Mouse (Mus musculus) megakaryocyte, embryonic 14.5 days (primary cell): Measurements from ENCODE around the gene Slc9a2. TPM values are rescaled to one million over a fixed set of nuclear protein-coding genes. Genes with fewer than 3 reads are reported as not detected.
"Not testable (repeated sequence)": the region's sequence is repeated elsewhere in the genome, so short reads cannot be mapped to it uniquely, and the experiment has no call there.

Experiments used
- H3K27me3 ChIP-seq: replicated peaks from 2 replicates; pipeline ENCODE3; 2012; ENCODE audit warnings: inconsistent platforms
- H3K36me3 ChIP-seq: replicated peaks from 2 replicates; pipeline ENCODE3; 2012; ENCODE audit warnings: low read length, inconsistent platforms, mixed read lengths
- H3K4me1 ChIP-seq: 2 replicates; pipeline ENCODE4 v1.6.1; 2012; ENCODE audit warnings: inconsistent platforms
- H3K4me3 ChIP-seq: replicated peaks from 2 replicates; pipeline ENCODE3; 2012; ENCODE audit warnings: moderate library complexity, mild to moderate bottlenecking, inconsistent platforms
- H3K9me3 ChIP-seq: 2 replicates; pipeline ENCODE4 v1.6.1; 2012; ENCODE audit warnings: inconsistent platforms
- FLI1 ChIP-seq: IDR thresholded peaks from 2 replicates; pipeline ENCODE4 v1.6.1; 2012; ENCODE audit warnings: low read length, inconsistent platforms, mixed read lengths
- GATA1 ChIP-seq: IDR thresholded peaks from 3 replicates; pipeline ENCODE4 v1.6.1; 2012; ENCODE audit warnings: mixed read lengths, low read length, inconsistent platforms, borderline replicate concordance
- polyA plus RNA-seq: library from polyadenylated mRNA; stranded (reverse); fragments of >175 nt; gene quantifications from 2 replicates; pipeline ENCODE4 v1.2.3, GENCODE M21; 2012; ENCODE audit warnings: low replicate concordance; ENCODE audit not compliant: insufficient read depth

The Slc9a2 gene
- polyA plus RNA-seq, 1 experiment = not detected

DNA sequence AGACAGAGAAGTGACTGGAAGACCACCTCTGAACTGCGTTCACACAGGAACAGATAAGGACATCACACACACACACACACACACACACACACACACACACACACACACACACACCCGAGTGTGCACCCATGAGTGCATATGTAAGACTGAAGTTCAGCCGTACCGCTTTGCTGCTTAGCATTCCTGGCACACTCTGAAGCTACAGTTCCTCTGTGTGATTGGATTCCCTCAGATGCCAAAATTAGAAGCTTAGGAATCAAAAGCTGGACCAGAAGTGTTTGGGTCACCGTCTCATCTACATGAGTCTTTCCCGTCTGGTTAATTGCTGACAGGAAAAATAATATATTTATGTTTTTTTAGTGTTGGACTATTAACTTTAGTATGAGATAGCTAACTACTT, 19.5 kb upstream of the Slc9a2 start:
- TF ChIP-seq GATA1 (no peak), FLI1 (no peak)

DNA sequence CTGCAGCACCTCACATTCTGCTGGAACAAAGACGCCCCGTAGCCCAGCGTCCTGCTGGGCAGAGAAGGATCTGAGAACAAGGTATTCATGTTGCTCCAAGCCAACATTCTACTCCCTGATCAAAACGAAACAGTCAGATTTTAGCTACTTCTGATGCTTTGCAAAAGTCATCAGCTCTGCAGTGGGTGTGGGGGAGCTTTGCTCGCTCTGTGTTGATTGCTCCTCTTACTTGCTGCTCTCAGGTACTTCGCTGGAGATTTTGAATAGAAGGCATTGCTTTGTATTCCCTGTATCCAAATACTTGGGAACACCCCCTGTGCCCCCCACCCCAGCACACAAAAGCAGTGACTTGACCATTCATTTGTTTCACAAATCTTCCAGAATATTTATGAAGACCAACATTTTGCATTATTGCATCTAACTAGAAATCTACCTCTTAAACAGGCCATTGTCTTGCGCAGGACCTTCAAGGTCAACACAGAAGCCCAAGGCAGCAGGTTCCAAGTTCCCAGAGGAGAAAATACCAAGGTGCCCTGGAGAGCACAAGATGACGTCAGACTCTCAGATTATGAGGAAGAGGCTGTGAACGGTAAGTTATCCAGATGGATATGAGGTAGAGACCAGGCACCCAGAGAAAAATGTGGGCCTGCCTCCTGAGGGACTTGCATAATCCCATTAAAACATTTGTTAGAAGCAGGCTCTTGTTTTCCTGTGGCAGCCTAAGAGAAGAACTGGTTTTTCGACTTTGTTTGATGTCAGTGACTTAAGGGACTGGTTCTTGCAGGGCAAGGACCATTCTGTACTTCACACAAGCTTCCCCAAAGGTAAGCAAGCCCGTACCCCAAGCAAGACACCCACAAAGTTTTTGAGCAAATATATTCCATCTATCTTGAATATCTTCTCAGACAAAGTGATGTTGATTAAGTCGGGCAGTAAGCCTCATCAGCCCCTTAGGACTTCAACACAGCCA, 14.7 kb upstream of the Slc9a2 start:
- TF ChIP-seq GATA1 (no peak), FLI1 (no peak)
- no peaks in the 10 kb centered on the region for H3K4me1 ChIP-seq

More for the DNA sequence above, 19.5 kb upstream of the Slc9a2 start:
- no peaks in the 10 kb centered on the region for H3K4me1 ChIP-seq
- H3K36me3 ChIP-seq = no peaks in the 10 kb centered on the region
- no peak overlapping the region for H3K4me3 ChIP-seq
- no peaks in the 10 kb centered on the region for H3K9me3 ChIP-seq
- H3K27me3 ChIP-seq = peaks cover 12% of the 10 kb centered on the region

DNA sequence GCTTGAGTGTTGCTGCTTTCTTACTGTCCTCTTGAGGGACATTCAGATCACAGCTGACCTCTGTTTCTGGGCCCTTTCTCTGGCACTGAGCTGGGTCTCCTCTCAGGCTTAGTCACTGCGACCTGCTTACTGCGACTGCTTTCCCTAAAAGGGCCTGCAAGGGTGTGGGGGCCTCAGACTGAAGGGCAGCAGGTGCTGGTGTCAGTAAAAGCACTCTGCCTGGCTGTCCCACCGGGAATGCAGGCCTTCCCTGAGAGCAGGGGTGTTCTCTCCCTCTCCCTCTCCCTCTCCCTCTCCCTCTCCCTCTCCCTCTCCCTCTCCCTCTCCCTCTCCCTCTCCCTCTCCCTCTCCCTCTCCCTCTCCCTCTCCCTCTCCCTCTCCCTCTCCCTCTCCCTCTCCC, 12.9 kb upstream of the Slc9a2 start:
- H3K4me1 ChIP-seq, H3K36me3 ChIP-seq, H3K4me3 ChIP-seq: not testable (repeated sequence)
- Histone ChIP-seq H3K9me3 (peaks cover 11% of the 10 kb centered on the region), H3K27me3 (peaks cover 15% of the 10 kb centered on the region)

More for the DNA sequence above, 14.7 kb upstream of the Slc9a2 start:
- peaks cover 7% of the 10 kb centered on the region; the same call in 1 of the 2 replicates for H3K9me3 ChIP-seq
- H3K36me3 ChIP-seq = no peaks in the 10 kb centered on the region
- peaks cover 15% of the 10 kb centered on the region for H3K27me3 ChIP-seq
- no peak overlapping the region for H3K4me3 ChIP-seq

DNA sequence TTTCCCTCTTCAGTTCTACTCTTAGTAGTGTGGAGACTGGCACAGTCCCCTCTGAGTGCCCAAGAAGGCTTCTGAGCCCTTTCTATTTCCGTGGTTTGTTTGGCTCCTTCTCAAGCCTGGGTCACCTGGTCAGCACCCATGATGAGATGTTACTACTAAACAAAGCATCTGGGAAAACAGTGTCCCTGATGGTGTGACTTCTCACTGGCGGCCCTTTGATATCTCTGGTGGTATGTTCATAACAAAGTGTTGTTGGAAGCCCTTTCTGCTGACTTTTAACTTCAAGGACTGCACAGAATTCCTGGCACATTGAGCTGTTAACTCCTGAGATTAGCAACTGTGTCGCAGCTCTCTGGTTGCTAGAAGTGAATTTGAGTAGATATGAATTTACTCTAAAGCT, 10.3 kb upstream of the Slc9a2 start:
- TF ChIP-seq GATA1 (no peak), FLI1 (no peak)
- Histone ChIP-seq H3K4me3 (no peak overlapping the region), H3K9me3 (peaks cover 11% of the 10 kb centered on the region), H3K27me3 (peaks cover 7% of the 10 kb centered on the region), H3K4me1 (no peaks in the 10 kb centered on the region), H3K36me3 (no peaks in the 10 kb centered on the region)

DNA sequence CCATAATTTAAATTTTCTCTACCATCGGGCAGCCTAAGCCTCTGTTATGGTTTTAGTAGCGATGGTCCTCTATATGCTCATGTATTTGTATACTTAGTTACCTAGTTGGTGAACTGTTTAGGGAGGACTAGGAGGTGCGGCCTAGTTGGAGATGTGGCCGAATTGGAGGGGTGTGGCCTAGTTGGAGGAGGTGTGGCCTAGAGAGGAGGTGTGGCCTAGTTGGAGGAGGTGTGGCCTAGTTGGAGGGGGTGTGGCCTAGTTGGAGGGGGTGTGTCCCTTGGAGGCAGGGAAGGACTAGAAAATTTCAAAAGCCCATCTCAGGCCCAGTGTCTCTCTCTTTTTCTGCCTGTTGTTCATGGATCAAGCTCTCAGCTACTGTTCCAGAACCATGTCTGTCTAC, 8.9 kb upstream of the Slc9a2 start:
- Histone ChIP-seq H3K4me3 (no peak overlapping the region), H3K36me3 (no peaks in the 10 kb centered on the region), H3K9me3 (peaks cover 11% of the 10 kb centered on the region), H3K4me1 (no peaks in the 10 kb centered on the region), H3K27me3 (peaks cover 9% of the 10 kb centered on the region)
- TF ChIP-seq FLI1 (no peak), GATA1 (no peak)

DNA sequence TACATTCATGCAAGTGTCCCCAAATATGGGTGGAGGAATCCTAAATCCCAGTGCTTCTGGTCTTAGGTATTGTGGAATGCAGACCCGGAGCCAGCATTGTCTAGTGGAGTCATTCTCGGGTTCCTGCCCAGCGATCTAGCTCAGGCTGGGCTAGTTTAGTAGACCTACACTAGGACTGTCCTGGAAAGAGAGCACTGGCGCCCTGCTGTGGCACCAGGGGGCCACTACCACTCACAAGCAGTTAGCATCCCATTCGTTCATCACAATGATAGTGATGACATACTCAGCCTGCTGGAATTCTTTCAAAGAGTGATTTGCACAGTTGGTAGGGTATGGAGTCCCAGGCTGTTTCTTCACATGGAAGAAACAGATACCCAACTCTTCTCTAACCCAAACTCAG, 3.1 kb upstream of the Slc9a2 start:
- Histone ChIP-seq H3K27me3 (peaks cover 55% of the 10 kb centered on the region), H3K4me1 (peaks cover 23% of the 10 kb centered on the region), H3K36me3 (no peaks in the 10 kb centered on the region), H3K4me3 (no peak overlapping the region), H3K9me3 (0 out of 2 replicates have a peak, but pooled peaks cover 4% of the 10 kb centered on the region)
- TF ChIP-seq FLI1 (no peak), GATA1 (no peak)

DNA sequence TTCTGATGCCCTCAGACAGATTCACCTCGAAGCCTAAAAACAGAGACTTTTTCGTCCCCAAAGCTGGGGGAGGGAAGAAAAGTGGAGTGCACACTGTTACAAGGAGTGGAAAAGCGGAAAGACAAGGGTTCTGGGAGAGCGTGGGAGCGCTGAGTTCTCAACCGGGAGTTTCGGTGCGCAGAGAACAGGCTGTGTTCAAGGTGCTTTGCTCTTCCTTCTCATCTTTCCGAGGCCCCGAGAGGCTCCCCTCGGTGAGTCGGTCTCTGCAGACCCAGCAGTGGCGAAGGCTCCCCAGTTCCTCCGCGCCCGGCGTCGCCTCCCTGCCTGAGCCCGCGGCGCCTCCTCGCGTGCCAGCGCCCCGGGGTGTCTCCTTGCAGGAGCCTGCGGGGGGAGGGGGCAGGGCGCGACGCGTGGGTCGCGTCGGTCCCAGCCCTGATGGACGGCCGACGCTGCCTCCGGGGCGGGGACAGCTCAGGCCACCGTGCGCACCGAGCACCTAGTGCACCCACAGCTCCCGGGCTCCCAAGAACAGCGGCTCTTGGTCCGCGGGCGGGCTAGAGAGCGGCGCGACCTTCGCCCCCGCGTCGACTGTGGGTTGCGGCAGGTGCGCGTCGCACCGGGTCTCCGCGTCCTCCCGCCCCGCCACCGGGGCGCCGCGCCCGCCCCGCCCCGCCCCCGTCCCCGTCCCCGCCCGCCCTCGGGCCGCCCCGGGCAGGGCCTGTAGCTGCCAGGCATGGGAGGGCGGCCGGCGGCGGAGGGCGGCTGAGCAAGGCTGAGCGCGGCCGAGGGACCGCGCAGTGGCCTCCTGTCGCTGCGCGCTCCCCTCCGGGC, 709 bp downstream of the Slc9a2 start:
- Histone ChIP-seq H3K36me3 (no peaks in the 10 kb centered on the region), H3K4me1 (peaks cover 26% of the 10 kb centered on the region), H3K4me3 (peak overlapping the region; percentile 92), H3K27me3 (peaks cover 73% of the 10 kb centered on the region), H3K9me3 (peaks cover 4% of the 10 kb centered on the region; the same call in 1 of the 2 replicates)
- no peak for TF ChIP-seq GATA1

DNA sequence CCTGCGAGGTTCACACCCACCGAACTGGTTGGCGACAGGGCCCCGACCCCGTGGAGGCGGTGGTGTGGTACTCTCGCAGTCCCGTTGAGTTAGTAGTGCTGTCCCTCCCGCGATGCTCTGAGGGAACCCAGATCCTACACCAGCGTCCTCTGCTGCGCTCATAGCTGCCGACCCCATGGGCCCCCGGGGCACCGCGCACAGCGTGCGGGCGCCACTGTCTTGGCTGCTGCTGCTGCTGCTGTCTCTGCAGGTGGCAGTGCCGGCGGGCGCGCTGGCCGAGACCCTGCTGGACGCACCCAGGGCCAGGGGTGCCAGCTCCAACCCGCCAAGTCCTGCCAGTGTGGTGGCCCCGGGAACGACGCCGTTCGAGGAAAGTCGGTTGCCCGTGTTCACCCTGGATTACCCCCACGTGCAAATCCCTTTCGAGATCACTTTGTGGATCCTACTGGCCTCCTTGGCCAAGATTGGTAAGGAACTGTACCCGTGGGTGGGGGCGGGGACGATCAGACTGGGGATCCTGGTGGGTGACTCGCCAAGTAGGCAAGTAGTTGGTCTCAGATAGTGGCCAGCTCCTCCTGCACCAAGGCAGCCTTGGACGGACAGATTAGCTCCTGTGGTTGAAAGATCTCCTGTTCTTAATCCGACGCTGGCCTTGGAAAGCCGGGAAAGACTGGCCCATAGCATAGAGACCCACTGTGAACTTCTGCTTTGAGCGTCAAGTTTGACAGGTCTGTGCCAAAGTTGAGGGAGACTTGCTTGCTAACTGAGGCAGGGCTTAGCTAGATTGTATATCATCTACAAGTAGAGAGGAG, 1.5 kb downstream of the Slc9a2 start:
- Histone ChIP-seq H3K9me3 (peaks cover 4% of the 10 kb centered on the region; the same call in 1 of the 2 replicates), H3K27me3 (peaks cover 73% of the 10 kb centered on the region), H3K4me1 (peaks cover 26% of the 10 kb centered on the region), H3K4me3 (peak overlapping the region; percentile 92), H3K36me3 (no peaks in the 10 kb centered on the region)
- TF ChIP-seq FLI1 = no peak
- no peak for TF ChIP-seq GATA1

DNA sequence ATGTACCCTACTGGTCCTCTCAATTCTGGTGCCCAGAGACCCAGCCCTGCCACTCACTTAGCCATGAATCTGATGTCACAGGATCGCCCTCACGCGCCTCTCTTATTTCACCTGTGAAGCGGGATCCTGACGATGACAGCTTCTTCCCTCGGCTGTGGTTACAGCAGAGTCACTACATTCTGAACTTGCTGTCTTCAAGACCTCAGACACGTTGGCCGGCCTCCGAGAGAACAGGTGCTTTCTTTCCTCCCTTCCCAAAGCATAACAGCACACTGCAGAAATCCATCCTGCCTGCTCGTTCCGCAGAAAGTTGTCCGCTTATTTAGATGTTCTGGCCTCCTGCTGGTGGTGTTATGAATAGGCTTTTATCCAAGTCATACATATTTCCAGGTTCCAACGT, 13.9 kb downstream of the Slc9a2 start:
- H3K4me3 ChIP-seq = no peak overlapping the region
- H3K9me3 ChIP-seq = no peaks in the 10 kb centered on the region
- no peaks in the 10 kb centered on the region for H3K27me3 ChIP-seq
- TF ChIP-seq GATA1 (no peak), FLI1 (no peak)
- no peaks in the 10 kb centered on the region for H3K4me1 ChIP-seq
- no peaks in the 10 kb centered on the region for H3K36me3 ChIP-seq

DNA sequence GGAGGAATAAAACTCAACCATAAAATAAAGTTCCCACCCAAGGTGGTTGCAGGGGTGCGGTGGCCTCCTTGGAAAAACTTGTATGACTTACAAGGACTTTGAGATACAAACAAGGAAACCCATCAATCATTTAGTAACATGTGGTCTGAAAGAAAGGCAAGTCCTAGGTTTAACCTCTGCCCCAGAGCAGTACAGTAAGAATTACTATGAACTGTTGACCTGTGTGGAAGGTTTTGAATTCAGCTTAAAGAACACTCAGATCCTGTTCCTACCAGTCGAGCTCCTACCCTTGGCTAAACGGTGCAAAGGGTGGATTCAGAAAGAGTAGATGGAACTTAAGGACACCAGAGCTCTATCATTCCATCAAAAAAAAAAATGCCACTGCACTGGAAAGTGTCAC, 16.1 kb downstream of the Slc9a2 start:
- no peaks in the 10 kb centered on the region for H3K4me1 ChIP-seq
- no peaks in the 10 kb centered on the region for H3K9me3 ChIP-seq
- TF ChIP-seq FLI1 (no peak), GATA1 (no peak)
- no peak overlapping the region for H3K4me3 ChIP-seq
- no peaks in the 10 kb centered on the region for H3K36me3 ChIP-seq
- no peaks in the 10 kb centered on the region for H3K27me3 ChIP-seq
